Mouse (Mus musculus) C2C12 (cell line): ENCODE data around the gene Syt17.

ENCODE experiments used
- CTCF ChIP-seq: IDR thresholded peaks from one replicate; pipeline ENCODE4 v1.5.1; 2011; ENCODE audit not compliant: control insufficient read depth, insufficient read depth, insufficient read length
- FOSL1 ChIP-seq: IDR thresholded peaks from one replicate; pipeline ENCODE4 v1.8.0; 2011; ENCODE audit warnings: mild to moderate bottlenecking, low read length; ENCODE audit not compliant: poor library complexity, insufficient read depth, severe bottlenecking
- MAX ChIP-seq: IDR thresholded peaks from one replicate; pipeline ENCODE4 v1.6.1; 2011; ENCODE audit warnings: mild to moderate bottlenecking, control low read depth
- MYOG ChIP-seq: IDR thresholded peaks from one replicate; pipeline ENCODE4 v1.6.1; 2011; ENCODE audit not compliant: control insufficient read depth, insufficient read length; ENCODE audit errors: extremely low read depth
- USF1 ChIP-seq: IDR thresholded peaks from one replicate; pipeline ENCODE4 v1.6.1; 2011; ENCODE audit warnings: low read depth, mild to moderate bottlenecking, control low read depth, moderate library complexity

- TF ChIP-seq CTCF: no peak
- no peak for TF ChIP-seq FOSL1
- TF ChIP-seq USF1: no peak
- TF ChIP-seq MYOG: no peak
- TF ChIP-seq MAX: no peak
Measured at GRCm38 (mm10) chr7:118464432-118464831, 16.4 kb upstream of the Syt17 start.
